Mouse (Mus musculus) ES-E14 (cell line): Measurements from ENCODE around the gene Rab11a.

Experiments
- CHD2 ChIP-seq: IDR thresholded peaks from 2 replicates; pipeline ENCODE4 v1.6.1; 2014; ENCODE audit warnings: mild to moderate bottlenecking, low read depth, low read length, inconsistent platforms
- HCFC1 ChIP-seq: IDR thresholded peaks from 2 replicates; pipeline ENCODE4 v1.6.1; 2012; ENCODE audit warnings: low read length, inconsistent platforms, borderline replicate concordance; ENCODE audit not compliant: insufficient read depth
- MAFK ChIP-seq: IDR thresholded peaks from 2 replicates; pipeline ENCODE4 v1.6.1; 2014; ENCODE audit warnings: mild to moderate bottlenecking, low read depth, low read length, inconsistent platforms; ENCODE audit not compliant: insufficient read depth
- ZC3H11A ChIP-seq: IDR thresholded peaks from 2 replicates; pipeline ENCODE4 v1.6.1; 2012; ENCODE audit warnings: low read depth, mild to moderate bottlenecking, inconsistent platforms, low read length, borderline replicate concordance
- ZNF384 ChIP-seq: IDR thresholded peaks from 2 replicates; pipeline ENCODE4 v1.6.1; 2012; ENCODE audit warnings: low read depth, low read length, inconsistent platforms

- TF ChIP-seq MAFK, result no peak
- TF ChIP-seq CHD2, result no peak
- no peak for TF ChIP-seq HCFC1
- TF ChIP-seq ZNF384, result no peak
- no peak for TF ChIP-seq ZC3H11A
Measured at GRCm38 (mm10) chr9:64668001-64668400, 69.6 kb downstream of the Rab11a start.
